Mouse (Mus musculus) left cerebral cortex, adult 9 months (tissue): Measurements from ENCODE around the gene Sh3bp1.

Experiments
- DNase-seq, 2 experiments: peaks; one replicate each; pipeline ENCODE4 v3.0.0; 2022; ENCODE audit warnings: low spot score in 2 of 2

The Sh3bp1 gene

DNA sequence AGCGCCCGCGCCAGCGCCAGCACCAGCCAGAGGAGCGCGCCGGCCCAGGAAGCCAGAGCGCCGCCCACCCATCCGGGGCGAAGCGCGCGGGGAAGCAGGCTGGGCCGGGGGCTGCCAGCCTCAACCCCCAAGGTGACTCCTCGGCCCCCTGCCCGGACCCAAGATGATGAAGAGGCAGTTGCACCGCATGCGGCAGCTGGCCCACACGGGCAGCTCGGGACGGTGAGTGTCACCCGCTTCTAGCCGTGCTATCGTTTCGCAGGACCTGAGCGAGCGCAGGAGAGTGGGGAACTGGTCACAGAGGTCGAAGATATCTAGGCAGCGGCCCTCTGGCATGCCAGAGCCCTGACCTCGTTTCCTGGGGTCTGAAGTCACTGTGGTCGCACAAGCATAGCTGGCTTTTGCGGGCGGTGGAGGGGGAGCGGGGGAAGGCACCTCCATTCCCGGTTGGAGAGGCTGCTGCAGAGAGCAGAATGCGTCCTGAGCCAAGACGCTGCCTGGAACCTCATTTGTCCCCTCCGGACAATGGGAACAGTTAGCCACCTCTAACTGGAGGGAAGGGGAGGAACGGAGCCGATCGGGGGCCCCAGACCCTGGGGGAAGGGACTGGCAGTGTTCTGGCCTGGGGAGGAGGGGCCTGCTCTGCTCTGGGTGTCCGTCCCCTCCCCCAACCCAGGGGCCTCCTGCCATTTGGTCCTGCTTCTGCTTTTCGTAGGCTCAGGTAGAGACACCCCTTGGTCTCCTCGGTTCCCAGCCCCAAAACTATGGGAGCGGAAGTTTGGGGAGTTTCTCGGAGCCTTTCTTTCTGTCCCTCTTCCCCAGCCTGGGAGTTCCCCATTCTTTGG, at the start of gene Sh3bp1:
Sh3bp1 (plus strand) TSS at position 29 of the 845 bp plus-strand sequence.
- no peak for DNase-seq

DNA sequence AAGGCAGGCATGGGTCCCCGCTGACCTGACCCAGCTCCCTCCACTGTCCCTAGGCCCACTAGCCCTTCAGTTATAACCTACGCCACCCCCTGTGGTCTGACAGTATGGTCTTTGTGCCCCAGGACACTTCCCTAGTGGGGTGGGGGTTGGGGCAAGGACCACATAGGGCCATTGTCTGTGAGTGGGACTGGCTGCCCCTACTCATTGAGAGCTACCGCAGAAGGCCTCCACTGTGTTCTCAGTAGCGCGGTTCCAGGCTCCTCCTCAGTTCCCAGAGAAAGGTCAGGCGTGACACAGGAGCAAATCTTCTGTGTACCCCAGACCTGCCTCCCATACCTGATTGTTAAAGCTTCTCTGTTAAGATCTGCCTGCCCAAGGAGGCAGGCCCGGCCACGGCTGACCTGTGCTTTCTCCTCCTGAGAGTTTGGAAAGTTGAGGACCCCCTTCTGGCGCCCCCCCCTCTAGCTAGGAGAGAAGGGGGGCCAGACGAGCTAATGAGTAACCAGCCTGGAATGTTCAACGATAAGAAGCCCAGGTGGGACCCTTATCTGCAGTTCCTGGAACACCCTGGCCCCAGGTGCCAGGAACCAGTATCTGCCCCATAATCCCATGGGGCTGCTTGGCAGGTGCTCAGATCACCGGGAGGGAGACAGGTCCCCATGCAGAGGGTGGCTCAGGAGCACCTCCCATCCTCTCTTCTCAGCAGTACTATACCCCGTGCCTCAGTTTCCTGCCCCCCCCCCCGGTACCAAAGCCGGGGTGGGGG, 49.3 kb upstream of the Sh3bp1 start:
- DNase-seq, result peak in 1 of 2 experiments; percentile 48

DNA sequence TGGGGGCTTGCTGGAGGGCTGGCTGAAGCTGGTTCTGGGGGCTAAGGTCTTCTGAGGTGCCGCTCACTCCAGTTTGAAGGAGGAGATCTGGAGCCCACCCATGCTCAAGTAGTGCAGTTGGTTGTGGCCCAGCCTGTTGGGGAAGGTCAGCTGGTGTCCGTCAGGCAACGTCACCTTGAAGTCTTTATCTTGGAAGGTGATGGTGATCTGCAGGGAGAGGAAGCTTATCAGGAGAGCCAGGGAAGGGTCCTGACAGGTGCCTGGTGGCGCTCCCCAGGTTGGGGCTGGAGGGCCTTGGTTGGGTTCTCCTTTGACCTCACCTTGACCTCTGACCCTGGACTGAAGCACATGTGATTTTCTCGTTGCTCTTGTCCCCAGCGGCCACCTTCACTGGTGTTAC, 48.6 kb upstream of the Sh3bp1 start:
- no peak for DNase-seq

DNA sequence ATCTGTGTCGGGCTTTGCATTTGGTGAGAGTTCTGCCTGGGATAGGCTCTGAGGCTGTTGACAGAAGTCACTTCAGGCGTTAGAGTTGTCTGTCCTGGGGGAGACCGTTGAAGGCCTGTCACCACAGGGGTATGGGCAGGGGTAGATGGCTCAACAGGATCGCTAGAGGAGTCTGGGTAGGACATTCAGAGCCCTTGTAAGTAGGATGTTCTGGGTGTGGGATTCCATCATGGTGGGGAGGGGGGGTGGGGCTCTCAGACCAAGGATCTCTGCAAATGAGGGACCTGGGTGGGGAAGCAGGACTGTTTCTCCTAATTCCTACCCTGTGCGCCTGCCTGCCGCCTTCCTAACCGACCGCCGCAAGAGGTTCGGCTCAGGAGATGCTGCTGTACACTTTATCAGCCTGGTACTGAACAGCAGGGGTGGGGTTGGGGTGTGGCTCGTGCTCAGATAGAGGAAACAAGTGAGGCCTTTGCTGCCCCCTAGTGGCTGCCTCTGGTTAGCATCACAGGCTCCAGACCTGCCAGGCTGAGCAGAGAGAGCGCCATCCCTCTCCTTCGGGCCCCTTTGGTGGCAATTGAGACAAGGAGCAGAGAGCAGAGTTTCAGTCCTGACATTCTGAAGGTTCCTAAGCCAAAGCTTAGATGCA, 47.9 kb upstream of the Sh3bp1 start:
- peak; percentile 50 to 92 for DNase-seq

DNA sequence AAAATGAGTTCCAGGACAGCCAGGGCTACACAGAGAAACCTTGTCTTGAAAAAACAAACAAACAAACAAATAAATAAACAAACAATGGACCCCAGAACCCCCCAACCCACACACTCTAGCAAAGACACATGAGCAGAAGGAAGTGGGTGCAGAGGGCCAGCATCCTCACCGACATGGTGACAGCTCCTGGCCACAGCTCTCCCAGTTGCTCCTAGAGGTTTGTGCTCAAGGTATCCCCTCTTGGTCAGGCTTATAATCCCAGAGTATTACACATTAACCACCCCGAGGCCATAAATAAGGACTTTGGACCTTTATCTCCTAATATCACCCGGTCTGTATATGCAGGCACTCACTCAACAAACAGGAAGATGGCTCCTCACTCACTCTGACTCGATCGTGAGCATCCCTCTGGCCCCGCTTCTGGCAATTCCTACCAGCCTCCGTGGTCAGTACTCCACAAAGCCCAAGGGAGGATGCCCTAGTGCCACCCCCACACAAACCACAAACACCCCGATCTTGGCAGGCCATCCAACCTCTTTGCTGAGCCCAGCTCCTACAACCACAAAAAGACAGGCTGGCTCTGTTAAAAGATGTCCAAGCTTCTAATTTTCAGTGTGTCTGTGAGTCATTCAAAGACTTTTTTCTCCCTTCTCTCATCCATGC, 44.1 kb upstream of the Sh3bp1 start, which contains the start of gene Lgals2:
Lgals2 (minus strand) TSS at position 227 of the 663 bp plus-strand sequence.
- DNase-seq, result no peak

DNA sequence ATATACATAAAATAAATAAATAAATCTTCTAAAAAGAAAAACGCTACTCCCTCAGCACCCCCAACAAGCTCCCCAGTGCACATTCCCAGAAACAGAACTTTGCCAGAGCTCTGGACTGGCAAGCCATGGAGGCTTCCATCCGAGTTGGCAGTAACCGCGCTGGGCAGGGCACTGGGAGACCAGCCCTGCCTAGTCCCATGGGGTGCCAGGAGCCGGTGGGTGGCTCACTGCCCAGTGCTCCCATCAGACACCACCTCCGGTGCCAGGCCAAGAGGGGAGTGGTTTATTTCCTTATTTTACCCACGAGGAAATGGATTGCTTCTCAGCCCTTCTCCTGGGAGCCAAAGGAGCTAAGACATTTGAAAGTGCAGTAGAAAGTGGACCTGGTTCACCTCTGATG, 42.6 kb upstream of the Sh3bp1 start:
- peak in 1 of 2 experiments; percentile 55 for DNase-seq

DNA sequence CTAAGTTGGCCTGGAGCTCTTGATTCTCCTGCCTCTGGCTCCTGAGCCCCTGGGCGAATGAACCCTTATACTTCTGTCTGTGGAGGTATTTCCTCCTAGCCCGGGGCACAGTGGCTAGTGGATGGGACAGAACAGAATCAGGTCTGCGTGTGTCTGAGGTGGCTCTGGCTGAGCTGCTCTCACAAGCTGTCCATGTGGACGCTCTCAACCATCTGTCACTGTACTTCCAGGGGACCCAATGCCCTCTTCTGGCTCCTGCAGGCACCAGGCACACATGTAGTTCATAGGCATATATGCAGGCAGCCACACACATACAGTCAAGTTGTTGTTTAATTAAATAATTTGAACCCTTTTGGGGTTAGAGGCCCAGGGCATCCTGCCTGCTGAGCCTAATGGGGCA, 40.3 kb upstream of the Sh3bp1 start:
- no peak for DNase-seq

DNA sequence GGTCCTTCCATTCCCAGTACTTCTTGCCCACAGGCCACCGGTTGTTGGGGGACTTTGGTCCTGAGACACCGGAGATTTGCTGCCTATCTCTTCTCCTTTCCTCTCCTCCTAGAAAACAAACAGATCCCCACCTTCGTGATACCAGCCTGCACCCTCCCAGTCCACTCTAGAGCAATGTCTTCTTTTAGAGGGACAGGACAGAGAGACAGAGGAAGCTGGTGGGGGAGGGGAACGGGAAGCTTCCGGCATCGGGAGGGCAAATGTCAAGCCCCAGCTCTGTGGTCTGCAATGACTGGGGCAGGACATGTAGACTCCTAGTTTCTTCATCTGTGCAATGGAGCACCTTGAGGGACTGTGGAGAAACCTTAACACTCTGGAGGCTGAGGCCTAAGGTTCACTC, 39.9 kb upstream of the Sh3bp1 start:
- DNase-seq, result no peak

DNA sequence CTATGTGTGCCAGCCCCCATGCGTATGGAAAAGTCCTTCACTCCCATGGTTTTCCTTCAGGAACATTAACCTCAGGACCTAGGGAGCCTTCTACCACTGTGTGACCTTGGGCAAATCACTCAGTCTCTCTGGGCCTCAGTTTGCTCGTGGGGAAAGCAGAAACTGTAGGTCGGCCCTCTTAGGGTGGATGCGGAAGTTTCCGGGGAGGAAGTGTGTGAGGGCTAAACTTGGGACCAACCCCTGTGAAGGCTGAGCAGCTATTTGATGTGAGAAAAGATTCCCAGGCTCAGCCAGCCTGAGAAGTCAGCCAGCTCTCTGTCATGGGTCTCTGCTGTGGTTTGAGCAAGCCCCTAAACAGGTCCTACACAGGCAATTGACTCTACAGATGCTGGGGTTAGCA, 37.3 kb upstream of the Sh3bp1 start:
- no peak for DNase-seq

DNA sequence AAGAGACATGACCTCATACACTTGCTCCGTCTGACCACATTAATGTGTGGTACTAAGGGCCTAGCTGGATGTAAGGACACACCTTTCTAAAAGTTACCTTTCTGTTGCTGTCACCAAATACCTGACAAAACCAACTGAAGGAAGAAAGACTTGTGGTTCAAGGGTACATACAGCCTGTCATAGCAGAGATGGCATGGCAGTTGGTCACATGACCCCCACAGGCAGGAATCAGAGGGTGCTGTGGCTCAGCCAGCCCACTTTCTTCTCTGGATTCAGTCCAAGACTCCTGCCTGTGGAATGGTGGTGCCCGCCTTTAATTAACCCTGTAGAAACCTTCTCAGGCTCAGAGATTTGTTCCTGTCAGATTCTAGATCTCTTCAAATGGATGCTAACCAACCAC, 36.4 kb upstream of the Sh3bp1 start:
- DNase-seq, result no peak

DNA sequence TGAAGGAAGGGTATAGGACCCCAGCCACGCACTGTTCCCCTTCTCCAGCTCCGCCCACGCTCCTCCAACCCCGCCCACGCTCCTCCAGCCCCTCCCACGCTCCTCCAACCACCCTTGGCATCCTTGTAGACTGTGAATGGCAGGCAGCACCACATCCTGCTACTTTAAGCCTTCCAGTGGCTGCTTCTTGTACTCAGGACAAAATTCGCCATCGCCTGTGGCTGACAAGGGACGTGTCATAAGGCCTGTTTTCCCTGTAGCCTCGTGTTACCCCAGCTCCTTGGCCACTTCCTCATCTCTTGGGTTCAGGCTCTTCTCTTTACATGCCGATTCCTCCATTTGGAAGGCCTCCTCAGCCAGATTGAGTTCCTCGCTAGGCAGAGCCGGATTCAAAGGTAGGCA, 35.7 kb upstream of the Sh3bp1 start:
- no peak for DNase-seq

DNA sequence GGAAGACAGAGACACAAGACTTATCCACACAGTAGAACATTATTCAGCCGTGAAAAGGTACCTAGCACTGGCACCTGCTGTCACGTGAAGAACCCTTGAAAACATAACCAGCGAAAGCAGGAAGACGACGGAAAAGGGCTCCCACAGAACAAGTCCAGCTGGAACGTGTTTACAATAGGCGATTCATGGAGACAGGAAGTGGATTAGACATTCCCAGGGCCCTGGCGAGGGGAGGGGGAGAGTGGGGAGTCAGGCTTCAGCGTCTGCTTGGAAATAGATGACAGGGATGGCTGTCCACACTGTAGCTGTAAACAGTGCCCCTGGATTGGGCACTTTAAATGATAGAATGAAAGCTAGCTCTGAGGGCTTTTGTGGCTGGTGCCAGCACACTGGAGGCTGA, 31.2 kb upstream of the Sh3bp1 start:
- DNase-seq, result no peak

DNA sequence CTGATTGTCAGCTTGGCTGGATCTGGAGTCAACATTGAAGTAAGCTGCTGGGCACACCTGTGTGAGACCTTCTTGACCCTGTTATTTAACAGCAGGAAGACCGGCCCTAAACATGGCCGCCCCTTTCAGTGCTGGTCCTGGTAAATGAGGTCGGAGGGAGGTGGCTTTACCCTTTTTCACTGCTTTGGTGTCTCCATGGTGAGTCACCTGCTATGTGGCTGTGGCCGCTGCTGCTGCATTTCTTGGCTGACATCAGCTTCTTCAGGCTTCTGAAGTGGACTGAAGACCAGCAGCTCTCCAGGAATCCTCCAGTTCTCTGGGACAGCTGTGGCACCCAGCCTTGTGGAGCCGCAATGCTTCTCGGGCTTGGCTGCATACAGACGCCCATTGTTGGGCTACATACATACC, 30.7 kb upstream of the Sh3bp1 start:
- DNase-seq, result no peak

DNA sequence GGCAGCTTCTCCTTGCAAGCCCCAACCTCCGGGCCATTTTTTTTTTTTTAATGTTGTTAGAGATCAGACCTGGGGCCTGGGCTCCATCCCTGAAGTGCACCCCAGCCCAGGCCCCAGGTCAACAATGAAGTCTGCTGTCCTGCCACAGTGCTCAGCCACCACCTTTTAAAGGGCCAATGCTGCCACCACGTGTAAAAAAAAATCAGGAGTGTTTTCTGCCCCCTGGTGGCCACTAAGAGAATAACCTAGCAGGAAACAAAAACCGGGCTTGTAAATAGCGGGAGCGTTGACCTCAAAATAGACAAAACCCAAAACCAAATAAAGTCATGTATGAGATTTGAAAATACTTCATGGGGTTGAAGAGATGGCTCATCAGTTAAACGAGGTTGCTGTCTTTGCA, 29.8 kb upstream of the Sh3bp1 start:
- DNase-seq, result no peak

DNA sequence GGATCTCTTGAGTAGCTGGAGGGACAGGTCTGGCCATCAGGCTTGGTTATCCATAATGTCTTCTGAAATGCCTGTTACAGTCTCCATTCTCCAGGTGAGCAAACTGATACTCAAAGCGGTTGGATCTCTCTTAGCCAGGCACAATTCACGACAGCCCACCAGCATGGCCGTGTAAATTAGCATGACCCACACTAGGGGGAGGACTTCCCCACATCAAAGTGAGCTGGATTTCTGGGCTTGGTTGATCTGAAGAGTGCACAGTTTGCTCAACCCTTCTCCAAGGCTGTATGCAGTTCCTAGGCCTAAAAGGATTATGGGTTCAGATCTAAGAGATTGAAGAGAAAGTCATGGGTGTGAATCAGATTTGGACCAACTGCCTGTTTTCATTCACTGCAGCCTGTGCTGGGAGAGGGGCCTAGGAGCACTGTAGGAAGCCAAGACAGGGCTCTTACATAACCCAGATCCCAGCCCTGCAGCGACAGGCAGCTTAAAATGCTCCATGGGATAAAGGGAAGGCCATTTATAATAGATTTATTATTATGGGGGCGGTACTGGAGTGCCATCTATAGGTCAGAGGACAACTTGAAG, 27.5 kb upstream of the Sh3bp1 start:
- no peak for DNase-seq

DNA sequence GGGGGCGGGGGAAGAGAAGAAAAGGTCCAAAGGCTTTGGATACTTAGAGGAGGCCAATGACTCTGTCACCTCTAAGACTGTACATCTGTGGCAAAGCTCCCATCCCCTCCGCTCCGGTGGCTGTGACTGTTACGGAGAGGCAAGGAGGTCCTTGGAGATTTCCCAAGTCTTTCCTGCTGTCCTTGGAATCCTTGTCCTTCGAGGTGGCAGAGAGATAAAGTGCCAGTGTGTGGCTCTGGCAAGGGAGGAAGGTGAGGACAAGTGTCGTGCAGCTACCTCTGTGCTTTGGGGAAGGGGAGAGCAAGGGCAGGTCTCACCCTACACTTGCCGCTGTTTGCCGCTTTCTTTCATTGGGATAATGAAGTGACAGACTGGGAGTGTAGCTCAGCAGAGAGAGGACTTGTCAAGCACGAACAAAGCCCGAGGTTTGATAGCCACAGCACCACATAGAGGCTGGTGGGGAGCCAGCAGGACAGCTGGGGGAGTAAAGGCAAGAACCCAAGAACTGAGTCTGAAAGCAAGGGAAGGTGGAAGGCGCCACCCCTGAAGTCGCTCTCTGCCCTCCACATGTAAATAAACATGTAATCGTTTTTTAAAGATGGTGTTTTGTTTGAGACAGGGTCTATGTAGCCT, 25.6 kb upstream of the Sh3bp1 start:
- no peak for DNase-seq

DNA sequence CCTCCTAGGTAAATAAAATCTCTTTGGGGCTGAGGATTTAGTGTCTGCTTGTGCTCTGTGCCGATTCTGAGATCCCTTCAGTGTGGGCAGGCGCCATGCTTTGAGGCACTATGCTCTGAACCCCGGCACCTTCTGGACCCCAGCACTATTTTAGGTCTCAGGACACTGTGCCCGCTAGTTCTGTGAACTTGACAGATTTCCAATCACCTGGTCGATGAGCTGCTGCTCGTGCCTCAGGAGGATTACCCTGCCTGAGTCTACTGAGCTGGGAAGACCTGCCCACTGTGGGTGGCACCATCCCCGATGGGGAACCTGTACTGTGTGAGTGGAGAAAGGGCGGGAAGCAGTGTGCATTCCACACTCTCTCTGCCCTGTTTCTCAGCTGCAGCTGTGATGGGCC, 24.6 kb upstream of the Sh3bp1 start:
- no peak for DNase-seq

DNA sequence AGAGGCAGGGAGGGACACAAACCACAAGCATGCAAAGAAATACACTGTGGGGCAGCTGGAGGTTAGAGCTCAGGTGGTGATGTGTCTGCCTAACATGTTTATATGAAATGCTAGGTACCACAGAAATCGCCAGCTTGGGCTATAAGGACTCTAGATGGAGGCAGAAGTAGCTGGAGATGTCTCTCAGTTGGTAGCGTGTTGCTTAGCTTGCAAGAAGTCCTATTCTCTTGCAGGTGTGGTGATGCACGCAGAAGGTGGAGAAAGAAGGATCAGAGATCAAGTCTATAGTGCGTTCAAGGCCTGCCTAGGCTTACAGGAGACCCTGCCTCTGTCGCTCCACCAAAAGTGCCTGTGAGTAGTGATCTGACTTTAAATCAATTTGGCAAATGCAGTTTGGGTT, 24.0 kb upstream of the Sh3bp1 start:
- no peak for DNase-seq

DNA sequence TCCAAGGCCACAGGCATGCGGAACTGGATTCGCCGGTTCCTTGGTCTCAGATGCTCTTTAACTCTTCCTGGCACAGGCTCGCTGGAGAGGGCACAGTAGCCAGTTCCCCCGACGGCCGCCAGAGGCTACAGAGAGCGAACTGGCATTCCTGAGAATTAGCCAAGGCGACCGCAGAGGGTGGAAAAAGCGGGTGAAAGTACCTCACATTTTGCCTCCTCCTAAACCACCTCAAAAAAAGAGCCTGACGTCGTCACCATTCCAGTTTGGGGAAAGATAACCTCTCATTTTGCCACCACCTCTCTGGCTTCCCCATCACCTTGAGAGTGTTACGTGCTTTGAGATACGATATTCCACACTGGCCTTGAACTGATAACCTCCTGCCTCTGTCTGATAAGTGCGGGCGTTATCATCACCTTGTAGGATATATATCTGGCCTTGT, 23.3 kb upstream of the Sh3bp1 start:
- peak; percentile 65 to 85 for DNase-seq

DNA sequence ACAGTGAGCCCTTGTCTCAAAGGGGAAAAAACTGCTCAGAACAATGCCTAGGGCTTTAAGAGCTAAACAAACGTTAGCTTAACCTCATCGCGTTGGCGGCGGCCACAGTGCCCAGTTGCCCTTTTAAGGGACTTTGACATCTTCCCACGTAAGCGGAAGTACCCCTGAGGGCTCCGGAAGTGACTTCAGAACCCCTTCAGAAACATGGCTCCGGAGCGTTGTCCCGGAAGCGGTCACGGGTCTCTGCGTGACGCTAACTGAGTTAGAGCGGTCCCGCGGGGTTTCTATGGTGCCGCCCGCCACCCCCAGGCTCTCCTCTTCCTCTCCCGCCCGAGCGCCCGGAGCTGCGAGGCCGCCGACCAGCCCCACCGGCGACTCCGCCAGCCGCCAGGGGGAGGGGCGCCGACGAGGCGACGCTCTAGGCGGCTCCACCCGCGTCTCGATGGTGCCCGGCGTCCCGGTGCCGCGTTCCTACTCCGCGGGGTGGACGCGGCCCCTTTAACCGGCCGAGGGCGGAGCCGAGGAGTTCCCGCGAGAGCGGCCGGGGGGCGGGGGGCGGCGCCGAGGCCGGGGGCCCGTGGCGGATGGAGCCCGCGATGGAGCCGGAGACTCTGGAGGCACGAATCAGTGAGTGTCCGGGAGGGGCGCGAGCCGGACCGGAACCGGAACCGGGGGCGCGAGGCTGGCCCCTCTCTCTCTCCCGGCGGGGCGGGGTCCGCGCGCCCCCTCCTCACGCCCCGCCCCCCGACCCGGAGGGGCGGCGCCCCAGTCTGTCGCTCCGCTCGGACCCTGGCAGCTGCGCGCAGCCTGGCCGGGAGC, 22.4 kb upstream of the Sh3bp1 start, which contains the start of gene Gga1:
Gga1 (plus strand) TSS at position 200 of the 819 bp plus-strand sequence.
- DNase-seq, result peak; percentile 94 to 97
